Mouse (Mus musculus) neural tube, embryonic 14.5 days (tissue): ENCODE data around the gene F9. TPM values are rescaled to one million over a fixed set of nuclear protein-coding genes. Genes with fewer than 3 reads are reported as not detected.
"Not testable (repeated sequence)": the region's sequence is repeated elsewhere in the genome, so short reads cannot be mapped to it uniquely, and the experiment has no call there.

Source experiments
- ATAC-seq: fragments of 200-750 bp; cut with Nextera tagmentation; 2 replicates; pipeline ENCODE4 v1.8.0; 2017; ENCODE audit warnings: low read depth, mild to moderate bottlenecking, moderate TSS enrichment, moderate library complexity
- H3K27ac ChIP-seq: fragments of 300-500 bp; sonication (generic); 2 replicates; pipeline ENCODE4 v1.5.1; 2014; ENCODE audit warnings: low read depth, mild to moderate bottlenecking, control low read depth, low read length, moderate library complexity, mixed read lengths
- H3K27me3 ChIP-seq: fragments of 300-500 bp; sonication (generic); 2 replicates; pipeline ENCODE4 v1.6.1; 2014; ENCODE audit warnings: low read length; ENCODE audit not compliant: control insufficient read depth, insufficient read depth
- H3K36me3 ChIP-seq: fragments of 300-500 bp; sonication (generic); 2 replicates; pipeline ENCODE4 v1.6.1; 2014; ENCODE audit warnings: low read length, mixed read lengths; ENCODE audit not compliant: control insufficient read depth, insufficient read depth
- H3K4me1 ChIP-seq: fragments of 300-500 bp; sonication (generic); 2 replicates; pipeline ENCODE4 v1.6.1; 2014; ENCODE audit warnings: low read length; ENCODE audit not compliant: control insufficient read depth, insufficient read depth
- H3K4me2 ChIP-seq: fragments of 300-500 bp; sonication (generic); 2 replicates; pipeline ENCODE4 v1.6.1; 2014; ENCODE audit warnings: mild to moderate bottlenecking, low read depth, low read length, control low read depth
- H3K4me3 ChIP-seq: fragments of 300-500 bp; sonication (generic); 2 replicates; pipeline ENCODE4 v1.5.1; 2014; ENCODE audit warnings: low read depth, low read length, control low read depth, mixed read lengths
- H3K9ac ChIP-seq: fragments of 300-500 bp; sonication (generic); replicated peaks from 2 replicates; pipeline ENCODE4 v1.6.1; 2014; ENCODE audit warnings: low read depth, mild to moderate bottlenecking, control low read depth, low read length, mixed read lengths
- H3K9me3 ChIP-seq: fragments of 300-500 bp; sonication (generic); 2 replicates; pipeline ENCODE4 v1.6.1; 2016; ENCODE audit warnings: low read length; ENCODE audit not compliant: control insufficient read depth
- WGBS: fragments of 180-500 bp; shearing (Covaris S2); extraction: QIAGEN DNeasy Blood & Tissue Kit; methylation state at CpG from one replicate; pipeline ENCODE4 v1.1.7; 2014; 5-methylcytosine and 5-hydroxymethylcytosine counted together
- polyA plus RNA-seq: library from polyadenylated mRNA; unstranded; fragments of >200 nt; fragmentation: Nextera tagmentation; extraction: Ambion mirVana; gene quantifications from 2 replicates; pipeline ENCODE4 v1.2.1, GENCODE M21; 2014

F9 gene
- not detected in 2 replicates for polyA plus RNA-seq

DNA sequence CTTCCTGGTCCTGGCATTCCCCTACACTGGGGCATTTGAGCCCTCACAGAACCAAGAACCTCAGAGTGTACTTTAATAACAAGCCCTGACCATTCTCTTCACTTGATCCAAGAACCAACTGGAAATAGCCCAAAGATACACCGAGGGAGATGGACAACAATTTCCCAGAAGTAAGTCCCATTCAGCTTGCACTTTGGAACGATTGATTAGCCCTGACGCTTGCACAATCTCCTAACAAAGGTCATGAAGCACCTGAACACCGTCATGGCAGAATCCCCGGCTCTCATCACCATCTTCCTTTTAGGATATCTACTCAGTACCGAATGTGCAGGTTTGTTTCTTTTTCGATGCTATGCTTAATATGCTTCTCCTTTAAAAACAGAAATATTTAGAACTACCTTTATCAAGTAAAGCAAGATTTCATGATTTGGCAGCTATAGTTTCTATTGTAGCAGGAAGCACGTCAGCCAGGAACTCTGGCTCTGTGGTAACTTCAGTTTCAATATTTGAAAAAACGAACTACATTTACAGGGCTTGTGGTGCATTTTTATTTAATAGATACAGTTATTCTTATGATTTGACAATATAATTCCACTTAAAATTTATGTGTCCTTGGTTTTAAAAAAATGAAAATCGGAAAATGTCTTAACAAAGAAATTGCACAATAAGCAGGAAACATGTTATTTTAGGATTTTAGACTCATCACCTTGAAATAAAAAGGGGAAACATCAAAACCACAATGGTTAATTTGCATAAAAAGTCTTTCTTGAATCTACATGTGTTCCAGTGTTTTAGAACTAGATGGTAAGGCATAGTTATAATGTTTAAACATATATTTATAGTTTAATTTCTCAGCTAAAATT, at the start of gene F9:
Gene F9, plus strand, starts transcription at position 244 of the 863 bp plus-strand sequence.
- Histone ChIP-seq H3K4me3 (no peak within 1 kb of the TSS), H3K4me2 (no peak within 1 kb of the TSS), H3K27me3 (no peaks in the 10 kb centered on the region), H3K4me1 (no peaks in the 10 kb centered on the region), H3K27ac (no peak within 1 kb of the TSS), H3K36me3 (no peaks in the 10 kb centered on the region), H3K9me3 (no peaks in the 10 kb centered on the region), H3K9ac (no peak within 1 kb of the TSS)
- 88% methylated on average over 10 of the region's 10 CpGs for WGBS
- no peak for ATAC-seq

DNA sequence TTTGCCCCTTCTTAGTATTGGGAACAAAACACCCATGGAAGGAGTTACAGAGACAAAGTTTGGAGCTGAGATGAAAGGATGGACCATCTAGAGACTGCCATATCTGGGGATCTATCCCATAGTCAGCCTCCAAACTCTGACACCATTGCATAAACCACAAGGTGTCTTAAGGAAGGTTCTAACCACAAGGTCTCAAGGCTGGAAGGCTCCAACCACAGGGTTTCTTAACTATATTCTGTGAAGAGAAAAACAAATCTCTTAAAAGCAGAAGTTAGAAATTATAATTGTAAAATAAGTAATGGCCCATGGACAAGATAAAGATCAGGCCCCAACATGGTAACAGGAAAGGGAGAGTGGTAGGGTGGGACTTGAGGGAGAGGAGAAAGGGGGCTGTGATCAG, 29.5 kb upstream of the F9 start:
- not testable (repeated sequence) for H3K36me3 ChIP-seq, H3K4me2 ChIP-seq, H3K27me3 ChIP-seq, H3K9ac ChIP-seq, ATAC-seq, H3K27ac ChIP-seq, H3K9me3 ChIP-seq, H3K4me3 ChIP-seq, H3K4me1 ChIP-seq

DNA sequence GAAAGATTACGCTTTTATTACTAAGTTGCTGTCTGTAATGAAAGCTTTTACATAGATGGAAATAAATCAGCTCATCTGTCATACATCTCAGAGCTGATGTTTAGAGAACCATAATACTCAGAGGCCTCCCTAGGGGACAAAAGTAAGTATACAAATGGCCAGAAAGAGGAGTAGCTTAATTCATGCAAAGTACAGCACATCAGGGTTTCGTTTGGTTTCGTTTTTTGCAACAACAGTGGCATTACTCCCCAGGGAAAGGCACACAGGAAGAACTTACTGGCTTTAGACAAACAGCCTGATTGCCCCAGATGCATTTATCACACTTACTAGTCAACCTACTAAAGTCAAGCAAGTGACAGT, 800 bp downstream of the F9 start:
- H3K36me3 ChIP-seq = no peaks in the 10 kb centered on the region
- H3K9ac ChIP-seq = no peak overlapping the region
- H3K4me2 ChIP-seq = no peak overlapping the region
- H3K4me3 ChIP-seq = no peak overlapping the region
- no peak overlapping the region for H3K27ac ChIP-seq
- H3K27me3 ChIP-seq = no peaks in the 10 kb centered on the region
- ATAC-seq = no peak
- 64% methylated on average over 3 of the region's 3 CpGs for WGBS
- no peaks in the 10 kb centered on the region for H3K9me3 ChIP-seq
- H3K4me1 ChIP-seq = no peaks in the 10 kb centered on the region

DNA sequence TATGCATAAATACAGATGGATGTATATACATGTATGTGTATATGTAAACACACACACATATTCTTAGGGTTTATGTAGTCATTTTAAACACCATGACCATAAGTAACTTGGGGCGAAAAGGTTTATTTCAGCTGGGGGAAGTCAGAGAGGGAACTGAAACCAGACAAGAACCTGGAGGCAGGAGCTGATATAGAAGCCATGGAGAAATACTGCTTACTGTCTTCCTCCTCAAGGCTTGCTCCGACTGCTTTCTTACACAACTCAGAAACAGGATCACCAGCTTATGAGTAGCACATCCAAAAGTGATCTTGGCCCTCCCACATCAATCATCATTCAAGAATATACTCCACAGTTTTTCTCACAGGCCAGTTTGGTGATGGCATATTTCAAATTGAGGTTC, 2.2 kb downstream of the F9 start:
- no peak for ATAC-seq
- Histone ChIP-seq H3K4me2 (no peak overlapping the region), H3K27me3 (no peaks in the 10 kb centered on the region), H3K9me3 (no peaks in the 10 kb centered on the region), H3K9ac (no peak overlapping the region), H3K27ac (no peak overlapping the region), H3K4me1 (no peaks in the 10 kb centered on the region), H3K4me3 (no peak overlapping the region), H3K36me3 (no peaks in the 10 kb centered on the region)
- 88% methylated on average over 2 of the region's 2 CpGs for whole genome bisulfite sequencing

DNA sequence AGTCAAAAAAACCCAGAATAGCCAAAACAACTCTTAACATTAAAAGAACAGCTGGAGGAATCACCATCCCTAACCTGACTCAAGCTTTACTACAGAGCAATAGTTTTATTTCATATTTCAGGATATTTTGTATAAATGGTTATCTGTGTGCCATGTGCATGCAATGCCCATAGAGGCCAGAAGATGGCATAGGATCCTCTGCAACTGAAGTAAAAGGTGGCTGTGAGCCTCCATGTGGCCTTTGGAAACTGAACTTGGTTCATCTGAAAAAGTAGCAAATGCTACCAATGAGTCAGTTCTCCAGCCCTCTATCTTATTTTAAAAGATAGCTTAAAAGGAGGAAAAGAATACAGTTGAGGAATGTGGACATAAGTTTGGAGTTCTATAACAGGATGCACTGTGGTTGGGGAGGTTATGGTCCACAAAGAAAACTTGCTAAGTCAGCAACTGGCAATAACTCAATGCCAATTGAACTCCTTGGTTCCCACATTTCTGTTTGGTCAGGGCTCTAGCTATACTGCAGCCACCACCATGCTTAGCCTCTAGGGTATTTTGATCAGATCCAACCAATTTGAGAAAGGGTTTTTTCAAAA, 13.9 kb downstream of the F9 start:
- H3K9ac ChIP-seq = no peak overlapping the region
- H3K27ac ChIP-seq = no peak overlapping the region
- no peak; the same call in 1 of the 2 replicates for ATAC-seq

DNA sequence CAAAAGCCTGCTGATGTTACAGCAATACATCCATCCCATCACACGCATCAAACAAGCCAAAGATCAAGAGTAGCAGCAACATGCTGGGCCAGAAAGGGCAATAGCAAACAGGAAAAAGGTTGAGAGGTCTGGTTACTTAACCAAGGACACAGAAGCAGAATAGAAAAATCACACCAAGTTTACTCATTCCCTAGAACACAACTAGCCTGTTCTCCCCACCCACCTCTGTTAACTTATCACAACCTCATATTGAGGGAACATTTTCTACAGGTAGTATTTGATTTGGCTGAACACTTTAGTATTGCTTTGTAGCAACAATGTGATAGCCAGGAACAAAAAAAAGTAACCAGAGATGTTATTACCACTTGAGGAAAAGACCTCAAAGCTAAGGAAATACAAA, 15.3 kb downstream of the F9 start:
- Histone ChIP-seq H3K36me3 (no peaks in the 10 kb centered on the region), H3K9me3 (no peaks in the 10 kb centered on the region), H3K4me2 (no peak overlapping the region), H3K27ac (no peak overlapping the region), H3K9ac (no peak overlapping the region), H3K4me1 (no peaks in the 10 kb centered on the region), H3K4me3 (no peak overlapping the region), H3K27me3 (no peaks in the 10 kb centered on the region)
- no peak for ATAC-seq
- WGBS = 70% methylated on average over 1 of the region's 1 CpGs

More for the DNA sequence above, 13.9 kb downstream of the F9 start:
- H3K9me3 ChIP-seq = no peaks in the 10 kb centered on the region
- H3K36me3 ChIP-seq = no peaks in the 10 kb centered on the region
- H3K4me1 ChIP-seq = no peaks in the 10 kb centered on the region
- H3K27me3 ChIP-seq = no peaks in the 10 kb centered on the region
- H3K4me3 ChIP-seq = no peak overlapping the region
- no peak overlapping the region for H3K4me2 ChIP-seq

DNA sequence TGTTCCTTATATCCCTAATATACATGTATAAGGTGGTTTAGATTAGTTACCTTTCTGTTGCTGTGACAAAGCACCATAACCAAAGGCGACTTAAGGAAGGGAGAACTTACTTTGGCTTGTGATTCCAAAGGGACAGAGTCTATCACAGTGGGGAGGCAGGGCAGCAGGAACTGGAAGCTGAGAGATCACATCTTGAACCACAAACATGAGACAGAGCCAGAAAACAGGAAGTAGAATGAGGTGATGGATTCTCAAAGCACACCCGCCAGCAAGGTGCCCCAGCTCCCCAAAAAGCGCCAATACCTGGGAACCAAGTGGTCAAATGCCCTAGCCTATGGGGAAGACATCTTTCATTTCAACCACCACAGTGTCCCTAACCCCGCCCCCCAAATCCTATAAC, 21.7 kb downstream of the F9 start:
- 90% methylated on average over 4 of the region's 4 CpGs for WGBS
- H3K4me2 ChIP-seq = no peak overlapping the region
- H3K9me3 ChIP-seq = no peaks in the 10 kb centered on the region
- H3K4me1 ChIP-seq = no peaks in the 10 kb centered on the region
- no peak overlapping the region for H3K9ac ChIP-seq
- no peak for ATAC-seq
- no peaks in the 10 kb centered on the region for H3K27me3 ChIP-seq
- H3K36me3 ChIP-seq = no peaks in the 10 kb centered on the region
- no peak overlapping the region for H3K4me3 ChIP-seq
- no peak overlapping the region for H3K27ac ChIP-seq

DNA sequence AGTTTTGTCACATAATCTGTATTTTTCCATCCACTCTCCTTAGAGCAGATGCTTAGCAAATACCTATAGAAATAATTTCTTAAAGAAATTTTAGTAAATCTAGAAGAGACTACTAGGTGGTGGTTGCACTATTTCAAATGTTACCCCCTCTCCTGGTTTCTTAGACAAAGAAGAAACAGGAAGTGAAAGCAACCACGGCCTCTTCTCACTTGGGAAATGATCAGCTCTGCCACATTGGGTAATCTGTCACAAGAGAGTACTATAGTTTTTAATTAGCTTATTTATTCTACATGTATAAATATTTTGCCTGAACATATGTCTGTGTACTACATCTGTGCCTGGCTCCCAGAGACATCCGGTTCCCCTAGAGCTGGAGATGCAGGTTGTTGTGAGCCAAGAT, 22.3 kb downstream of the F9 start:
- no peak for ATAC-seq
- Histone ChIP-seq H3K4me3 (no peak overlapping the region), H3K27me3 (no peaks in the 10 kb centered on the region), H3K36me3 (no peaks in the 10 kb centered on the region), H3K4me1 (no peaks in the 10 kb centered on the region), H3K4me2 (no peak overlapping the region), H3K27ac (no peak overlapping the region), H3K9me3 (no peaks in the 10 kb centered on the region), H3K9ac (no peak overlapping the region)
- WGBS = 79% methylated on average over 2 of the region's 2 CpGs

DNA sequence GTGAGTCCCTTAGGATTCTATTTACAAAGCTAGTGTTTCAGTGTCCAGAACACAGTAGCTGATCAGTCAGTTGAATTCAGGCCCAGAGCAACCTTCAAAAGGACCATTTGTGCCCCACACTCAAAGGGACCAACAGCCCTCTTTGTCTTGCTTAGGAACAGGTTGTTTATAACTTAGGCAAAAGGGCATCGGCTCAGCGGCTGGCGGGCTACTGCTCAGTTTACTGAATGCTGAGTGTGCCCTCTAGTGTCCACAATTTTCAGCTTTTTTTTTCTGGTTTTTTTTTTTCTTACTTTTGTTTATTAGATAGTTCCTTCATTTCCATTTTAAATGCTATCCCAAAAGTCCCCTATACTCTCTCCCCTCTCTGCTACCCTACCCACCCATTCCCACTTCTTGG, 27.4 kb downstream of the F9 start:
- Histone ChIP-seq H3K4me3 (no peak overlapping the region), H3K27ac (no peak overlapping the region), H3K4me2 (no peak overlapping the region), H3K36me3 (no peaks in the 10 kb centered on the region), H3K4me1 (no peaks in the 10 kb centered on the region), H3K9ac (no peak overlapping the region), H3K27me3 (no peaks in the 10 kb centered on the region), H3K9me3 (no peaks in the 10 kb centered on the region)
- ATAC-seq = no peak
- WGBS = 6% methylated on average over 3 of the region's 3 CpGs
